Mouse (Mus musculus): ENCODE results near the gene Skil.
"Not testable (repeated sequence)": the region's sequence is repeated elsewhere in the genome, so short reads cannot be mapped to it uniquely, and the experiment has no call there.

Gene Skil

DNA sequence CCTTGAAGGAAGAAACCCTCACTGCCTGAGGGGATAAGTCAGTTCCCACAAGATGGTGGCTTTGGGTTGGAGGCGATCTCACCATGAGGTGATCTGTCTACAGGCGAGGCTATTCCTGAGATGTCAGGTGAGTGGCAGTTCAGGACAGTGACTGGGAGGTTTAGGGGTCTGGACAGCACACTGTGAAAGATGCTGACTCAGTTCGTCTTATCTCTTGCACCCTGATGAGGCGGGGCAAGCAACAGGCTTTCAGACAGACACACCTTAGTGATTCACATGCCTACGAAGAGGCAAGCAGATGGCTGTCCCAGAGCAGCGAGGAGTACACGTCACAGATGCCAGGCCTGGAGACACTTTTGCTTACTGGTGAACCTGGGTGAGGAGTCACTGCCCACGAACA, 39.4 kb downstream of the Skil start:
- DNase-seq: no peak

DNA sequence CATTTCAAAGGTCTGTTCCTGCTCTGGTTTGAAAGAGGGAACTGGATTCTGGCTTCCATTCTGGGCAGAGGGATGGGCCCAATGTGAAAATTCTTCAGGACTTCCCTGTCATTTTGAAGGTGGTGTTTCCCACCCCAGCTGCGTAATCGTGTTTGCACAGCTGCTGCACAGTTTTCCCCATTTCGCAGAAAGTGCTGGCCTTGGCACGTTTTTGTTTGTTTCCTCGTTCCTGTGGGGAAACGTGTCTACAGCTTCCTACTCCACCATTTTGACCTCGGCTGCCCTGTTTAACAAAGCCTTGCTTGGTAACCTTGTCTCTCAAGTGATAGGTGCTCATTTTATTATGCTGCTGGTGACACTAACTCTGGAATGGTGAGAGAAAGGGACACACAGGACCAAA, 39.8 kb downstream of the Skil start:
- no peak for DNase-seq

GRCm38 (mm10) chr3:31136591-31136990, 41.7 kb downstream of the Skil start:
- DNase-seq: not testable (repeated sequence)

GRCm38 (mm10) chr3:31138454-31139424, 43.9 kb downstream of the Skil start:
- peak; percentile 81 to 85 for DNase-seq

DNA sequence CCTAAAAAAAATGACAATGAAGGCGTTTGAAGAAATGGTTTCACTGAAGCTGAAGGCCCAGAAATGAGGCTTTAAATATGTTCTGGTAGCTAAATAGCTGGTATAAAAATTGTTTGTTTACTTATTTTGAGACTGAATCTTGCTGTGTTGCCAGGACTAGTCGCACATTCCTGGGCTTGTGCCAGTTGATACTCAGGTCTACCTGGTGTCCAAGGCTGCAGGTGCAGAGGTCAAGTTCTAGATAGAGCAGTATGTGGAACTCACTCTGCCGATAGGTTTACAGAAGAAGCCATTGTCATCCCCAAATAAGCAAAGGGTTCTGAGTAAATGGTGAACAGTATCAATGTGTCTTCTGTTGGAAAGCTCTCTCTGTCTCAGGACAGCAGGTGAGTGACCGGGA, 46.8 kb downstream of the Skil start:
- DNase-seq: no peak

DNA sequence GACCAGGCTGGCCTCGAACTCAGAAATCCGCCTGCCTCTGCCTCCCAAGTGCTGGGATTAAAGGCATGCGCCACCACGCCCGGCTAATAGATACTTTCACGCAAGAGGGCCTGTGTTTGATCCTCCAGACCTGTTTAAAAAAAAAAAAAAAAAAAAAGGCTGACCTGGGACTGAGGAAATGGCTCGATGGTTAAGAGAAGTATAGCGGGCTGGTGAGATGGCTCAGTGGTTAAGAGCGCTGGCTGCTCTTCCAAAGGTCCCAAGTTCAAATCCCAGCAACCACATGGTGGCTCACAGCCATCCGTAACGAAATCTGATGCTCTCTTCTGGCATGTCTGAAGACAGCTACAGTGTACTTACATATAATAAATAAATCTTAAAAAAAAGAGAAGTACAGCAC, 50.4 kb downstream of the Skil start:
- not testable (repeated sequence) for DNase-seq

DNA sequence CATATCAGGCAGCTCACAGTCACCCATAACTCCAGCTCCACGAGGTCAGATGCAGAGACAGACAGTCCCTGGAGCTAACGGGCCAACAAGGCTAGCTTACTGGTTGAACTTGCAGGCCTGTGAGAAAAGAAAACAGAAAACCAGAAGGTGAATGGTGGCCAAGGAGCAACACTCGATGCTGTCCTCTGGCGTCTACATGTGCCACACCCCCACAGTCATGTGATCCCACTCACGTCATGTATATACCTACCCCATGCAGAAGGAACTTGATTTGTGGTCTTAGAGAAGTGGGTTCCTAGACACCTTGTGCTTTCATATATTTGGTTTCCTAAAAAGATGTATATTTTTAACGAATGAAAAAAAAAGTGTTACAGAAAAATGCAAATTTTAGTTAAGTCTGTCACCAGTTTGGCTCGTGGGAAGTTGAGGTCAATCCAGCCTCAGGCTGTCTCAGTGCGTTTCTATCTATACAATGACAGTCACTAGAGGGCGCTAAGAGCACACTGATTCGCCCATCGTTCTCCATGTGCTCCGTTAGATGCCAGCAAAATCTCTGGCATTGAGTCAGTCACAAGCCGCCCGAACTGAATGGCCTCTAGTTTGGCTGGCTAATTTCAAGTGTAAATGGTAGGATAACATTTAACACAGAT, 50.9 kb downstream of the Skil start:
- DNase-seq: peak; percentile 68 to 71

GRCm38 (mm10) chr3:31148595-31148994, 53.7 kb downstream of the Skil start:
- DNase-seq: no peak

- DNase-seq: no peak
These were observed 54.8 kb downstream of the Skil start, which contains the start of gene Cldn11 for GRCm38 (mm10) chr3:31149706-31150105. TSS of gene Cldn11 (plus strand) at chr3:31149920.

DNA sequence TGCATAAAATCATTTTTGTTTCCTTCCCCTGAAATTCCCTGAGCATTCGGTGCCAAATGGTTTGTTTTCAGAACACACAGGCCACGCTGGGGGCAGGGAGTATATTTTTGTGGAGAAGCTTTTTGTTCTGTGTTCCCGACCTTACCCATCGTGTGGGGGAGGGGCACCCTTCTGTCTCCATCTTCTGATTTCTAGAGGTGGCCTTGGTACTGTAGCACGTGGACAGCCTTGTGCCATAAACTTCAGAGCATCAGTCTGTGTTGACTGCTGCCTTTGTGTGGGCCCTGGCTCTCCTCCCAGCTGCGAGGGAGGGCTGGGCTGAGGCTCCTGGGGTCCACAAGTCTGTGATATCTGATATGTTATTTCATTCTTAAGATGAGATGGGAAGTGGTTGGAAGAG, 57.2 kb downstream of the Skil start:
- no peak for DNase-seq

DNA sequence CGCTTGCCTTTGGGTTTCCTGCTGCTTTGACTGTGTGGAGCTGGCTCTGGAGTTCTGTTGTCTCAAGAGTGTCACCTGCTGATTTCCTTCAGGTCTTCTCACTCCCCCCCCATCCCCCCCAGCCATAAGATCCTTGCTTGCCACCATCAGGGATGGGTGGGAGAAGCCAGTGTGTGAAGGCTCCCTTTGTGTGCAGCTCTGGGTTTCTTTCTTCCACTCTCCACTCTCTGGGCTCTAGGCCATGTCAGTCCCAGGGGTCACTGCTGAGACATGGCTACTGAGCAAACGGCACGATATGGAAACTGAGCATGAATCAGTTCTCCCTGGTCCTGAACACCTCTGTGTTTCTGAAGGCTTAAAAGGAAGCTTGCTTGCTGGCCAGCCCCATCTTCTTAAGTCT, 61.3 kb downstream of the Skil start:
- no peak for DNase-seq

GRCm38 (mm10) chr3:31157776-31158175, 62.9 kb downstream of the Skil start:
- DNase-seq: no peak

- no peak for DNase-seq
These were observed 65.2 kb downstream of the Skil start for GRCm38 (mm10) chr3:31160046-31160445.

DNA sequence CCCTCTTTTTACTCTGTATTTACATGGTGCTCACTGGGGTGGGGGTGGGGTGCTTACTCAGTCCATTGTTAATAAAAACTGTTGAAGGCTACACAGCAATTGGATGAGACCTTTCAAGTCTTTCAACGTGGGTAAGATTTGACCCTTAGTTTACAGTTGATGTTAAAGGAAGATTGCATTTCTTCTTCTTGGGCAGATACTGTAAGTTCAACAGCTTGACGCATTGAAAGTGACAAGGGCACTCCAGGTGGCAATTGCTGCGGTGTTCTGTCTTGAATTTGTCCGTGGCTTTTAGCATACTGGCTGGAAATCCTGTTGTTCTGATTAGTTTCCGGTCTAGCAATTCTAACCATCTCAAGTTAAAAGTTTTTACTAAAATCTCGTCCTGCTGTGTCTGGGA, 66.5 kb downstream of the Skil start:
- DNase-seq: no peak

- no peak for DNase-seq
These were observed 68.0 kb downstream of the Skil start for GRCm38 (mm10) chr3:31162860-31163259.

DNA sequence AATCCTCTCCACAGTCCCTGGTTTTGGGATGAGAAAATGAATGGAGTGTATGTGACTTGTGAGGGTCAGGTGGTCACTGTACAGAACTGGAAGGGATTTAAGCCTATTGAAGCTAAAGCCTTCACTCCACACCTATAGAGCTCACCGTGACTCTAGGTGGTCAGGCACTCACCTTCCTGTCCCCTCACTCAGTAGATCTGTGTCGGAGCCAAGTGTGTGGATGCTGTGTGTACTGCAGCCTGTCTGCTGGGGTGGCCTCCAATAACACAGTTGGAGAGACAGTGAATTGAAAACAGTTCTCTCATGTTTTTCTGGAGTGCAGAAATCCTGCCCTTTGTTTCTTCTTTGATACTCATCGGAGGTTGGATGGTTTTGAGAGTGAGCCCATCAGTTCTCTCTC, 70.9 kb downstream of the Skil start:
- DNase-seq: no peak

DNA sequence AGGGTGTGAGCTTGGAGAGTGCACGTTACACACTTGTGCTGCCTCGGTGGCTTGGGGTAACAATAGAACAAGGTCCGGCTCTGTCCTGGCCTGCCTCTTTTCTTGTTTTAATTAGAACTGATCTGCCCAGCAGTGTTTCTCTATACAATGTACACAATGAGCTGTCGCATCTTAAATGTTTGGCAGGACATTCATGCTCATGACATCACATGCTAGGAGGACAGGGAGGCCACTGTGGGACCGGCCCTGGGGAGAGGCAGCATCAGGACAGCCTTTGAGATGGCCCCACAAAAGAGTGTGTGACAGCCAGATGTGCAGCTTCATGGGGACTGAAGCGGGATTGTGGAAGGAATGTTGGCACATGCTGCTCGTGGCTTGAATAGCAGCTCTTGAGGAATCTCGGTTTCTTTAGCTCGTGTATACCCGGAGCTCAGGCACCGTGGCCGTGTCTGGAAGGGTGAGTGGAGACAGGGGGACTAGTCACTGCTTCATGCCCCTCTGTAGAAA, 71.6 kb downstream of the Skil start:
- DNase-seq: no peak

Data from B cell, adult 2 months (primary cell).